Mouse (Mus musculus) limb, embryonic 13.5 days (tissue): Measurements from ENCODE around the gene Snx32. TPM values are rescaled to one million over a fixed set of nuclear protein-coding genes. Genes with fewer than 3 reads are reported as not detected.

Experiments
- ATAC-seq: fragments of 200-750 bp; cut with Nextera tagmentation; 2 replicates; pipeline ENCODE4 v1.8.0; 2017; ENCODE audit warnings: low read depth, moderate number of reproducible peaks, moderate TSS enrichment; ENCODE audit not compliant: low FRiP score
- H3K27ac ChIP-seq: fragments of 300-500 bp; sonication (generic); 2 replicates; pipeline ENCODE4 v1.5.1; 2015; ENCODE audit warnings: inconsistent platforms, mild to moderate bottlenecking, moderate library complexity
- H3K27me3 ChIP-seq: fragments of 300-500 bp; sonication (generic); 2 replicates; pipeline ENCODE4 v1.6.1; 2015; ENCODE audit warnings: mild to moderate bottlenecking, inconsistent platforms
- H3K36me3 ChIP-seq: fragments of 300-500 bp; sonication (generic); 2 replicates; pipeline ENCODE4 v1.6.1; 2015; ENCODE audit warnings: inconsistent platforms, mild to moderate bottlenecking, moderate library complexity
- H3K4me1 ChIP-seq: fragments of 300-500 bp; sonication (generic); 2 replicates; pipeline ENCODE4 v1.6.1; 2015; ENCODE audit warnings: inconsistent platforms
- H3K4me2 ChIP-seq: fragments of 300-500 bp; sonication (generic); replicated peaks from 2 replicates; pipeline ENCODE4 v1.6.1; 2015; ENCODE audit warnings: inconsistent platforms, mild to moderate bottlenecking, moderate library complexity
- H3K4me3 ChIP-seq: fragments of 300-500 bp; sonication (generic); 2 replicates; pipeline ENCODE4 v1.5.1; 2015; ENCODE audit warnings: moderate library complexity, mild to moderate bottlenecking, inconsistent platforms
- H3K9ac ChIP-seq: fragments of 300-500 bp; sonication (generic); 2 replicates; pipeline ENCODE4 v1.6.1; 2015; ENCODE audit warnings: mild to moderate bottlenecking, inconsistent platforms
- H3K9me3 ChIP-seq: fragments of 300-500 bp; sonication (generic); 2 replicates; pipeline ENCODE4 v1.6.1; 2016; ENCODE audit warnings: inconsistent platforms
- WGBS: fragments of 180-500 bp; shearing (Covaris S2); methylation state at CpG from one replicate; pipeline ENCODE4 v1.1.7; 2015; 5-methylcytosine and 5-hydroxymethylcytosine counted together
- polyA plus RNA-seq: library from polyadenylated mRNA; unstranded; fragments of >200 nt; fragmentation: Nextera tagmentation; extraction: Ambion mirVana; gene quantifications from 2 replicates; pipeline ENCODE4 v1.2.1, GENCODE M21; 2015

The Snx32 gene
- polyA plus RNA-seq, 1 experiment from 2014 or later = 12.1 TPM

DNA sequence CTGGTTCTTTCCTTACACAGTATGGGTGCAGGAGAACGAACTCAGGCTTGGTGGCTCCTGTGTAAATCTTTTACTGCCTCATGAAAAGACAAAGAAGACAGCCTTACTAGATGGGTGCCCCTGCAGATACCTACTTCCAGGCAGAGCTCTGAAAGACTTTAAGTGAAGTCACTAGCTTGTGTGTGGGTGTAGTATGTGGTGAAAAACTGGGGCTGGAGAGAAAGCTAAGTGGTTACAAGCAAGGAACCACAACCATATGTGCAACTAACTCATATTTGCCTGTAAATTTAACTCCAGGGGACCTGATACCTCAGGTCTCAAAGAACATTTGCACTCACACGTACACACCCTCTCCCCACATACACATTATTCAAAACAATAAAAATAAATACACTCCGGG is 50.4 kb downstream of the Snx32 start:
- Histone ChIP-seq H3K27me3 (no peaks in the 10 kb centered on the region), H3K27ac (peak overlapping the region; percentile 69; the same call in 1 of the 2 replicates), H3K4me2 (peak overlapping the region; percentile 97), H3K4me1 (peaks cover 47% of the 10 kb centered on the region), H3K9me3 (no peaks in the 10 kb centered on the region), H3K4me3 (peak overlapping the region; percentile 73), H3K9ac (peak overlapping the region; percentile 81), H3K36me3 (peaks cover 33% of the 10 kb centered on the region)
- 17% methylated on average over 3 of the region's 3 CpGs for WGBS
- ATAC-seq = no peak

DNA sequence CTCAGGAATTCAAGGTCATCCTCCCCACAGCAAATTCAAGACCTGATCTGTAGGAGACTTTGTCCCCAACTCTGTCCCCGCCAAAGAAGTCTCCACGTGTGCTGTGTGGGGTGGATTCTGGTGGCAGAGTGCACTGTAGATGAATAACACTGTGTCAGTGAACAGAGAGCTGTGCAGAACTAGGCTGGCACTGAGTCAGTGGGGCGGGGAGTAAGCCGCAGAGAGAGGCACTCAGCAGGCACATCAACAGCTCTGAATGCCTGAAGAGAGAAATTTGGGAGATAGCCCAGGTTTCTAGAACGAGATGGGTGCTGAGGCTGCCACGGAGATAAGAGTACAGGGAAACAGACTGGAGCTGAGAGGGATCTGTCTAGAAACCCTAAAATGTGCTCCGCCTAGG is 51.3 kb downstream of the Snx32 start:
- WGBS = 76% methylated on average over 7 of the region's 7 CpGs
- Histone ChIP-seq H3K4me2 (no peak overlapping the region), H3K27ac (no peak overlapping the region), H3K9me3 (no peaks in the 10 kb centered on the region), H3K27me3 (no peaks in the 10 kb centered on the region), H3K36me3 (peaks cover 33% of the 10 kb centered on the region), H3K9ac (no peak overlapping the region), H3K4me1 (peaks cover 45% of the 10 kb centered on the region), H3K4me3 (no peak overlapping the region)
- ATAC-seq = no peak

DNA sequence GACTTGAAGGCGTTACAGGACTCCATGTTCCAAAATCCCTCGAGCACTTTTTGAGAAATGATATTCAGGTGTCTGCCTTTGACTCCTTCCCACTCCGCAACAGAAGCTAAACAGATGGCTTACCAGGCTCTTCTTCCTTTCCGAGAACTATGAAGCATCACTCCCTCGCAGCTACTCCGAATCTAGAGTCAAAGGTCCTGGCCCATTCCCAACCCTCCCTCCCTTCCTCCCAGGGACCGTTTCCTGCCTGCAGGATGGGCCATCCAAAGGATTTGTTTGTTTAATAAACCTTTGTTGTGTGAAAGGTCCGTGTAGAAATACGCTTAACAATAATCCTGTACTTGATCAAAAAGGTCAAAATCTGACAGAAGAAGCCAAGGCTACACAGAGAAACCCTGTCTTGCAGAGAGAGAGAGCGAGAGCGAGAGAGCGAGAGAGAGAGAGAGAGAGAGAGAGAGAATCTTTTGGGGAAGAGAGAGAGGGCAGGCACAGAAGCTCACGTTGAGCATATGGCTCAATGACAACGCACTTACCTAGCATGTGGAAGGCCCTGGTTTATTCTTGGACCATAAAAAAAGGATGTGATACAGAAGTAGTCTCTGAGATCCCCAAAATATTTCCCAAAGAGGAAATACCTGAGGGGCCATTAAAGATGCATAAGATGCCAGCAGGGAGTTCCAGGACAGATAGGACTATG is 52.4 kb downstream of the Snx32 start, which contains the start of gene Ccdc85b:
TSS of gene Ccdc85b (minus strand) at position 149 of the 697 bp plus-strand sequence.
- H3K9ac ChIP-seq = peak within 1 kb of the TSS; percentile 87
- H3K9me3 ChIP-seq = no peaks in the 10 kb centered on the region
- WGBS = 20% methylated on average over 14 of the region's 14 CpGs
- peak within 1 kb of the TSS; percentile 99 for H3K4me2 ChIP-seq
- H3K4me1 ChIP-seq = peaks cover 43% of the 10 kb centered on the region
- H3K36me3 ChIP-seq = peaks cover 25% of the 10 kb centered on the region
- no peaks in the 10 kb centered on the region for H3K27me3 ChIP-seq
- peak; percentile 1; the same call in 1 of the 2 replicates for ATAC-seq
- H3K4me3 ChIP-seq = peak within 1 kb of the TSS; percentile 82
- peak within 1 kb of the TSS; percentile 85 for H3K27ac ChIP-seq

DNA sequence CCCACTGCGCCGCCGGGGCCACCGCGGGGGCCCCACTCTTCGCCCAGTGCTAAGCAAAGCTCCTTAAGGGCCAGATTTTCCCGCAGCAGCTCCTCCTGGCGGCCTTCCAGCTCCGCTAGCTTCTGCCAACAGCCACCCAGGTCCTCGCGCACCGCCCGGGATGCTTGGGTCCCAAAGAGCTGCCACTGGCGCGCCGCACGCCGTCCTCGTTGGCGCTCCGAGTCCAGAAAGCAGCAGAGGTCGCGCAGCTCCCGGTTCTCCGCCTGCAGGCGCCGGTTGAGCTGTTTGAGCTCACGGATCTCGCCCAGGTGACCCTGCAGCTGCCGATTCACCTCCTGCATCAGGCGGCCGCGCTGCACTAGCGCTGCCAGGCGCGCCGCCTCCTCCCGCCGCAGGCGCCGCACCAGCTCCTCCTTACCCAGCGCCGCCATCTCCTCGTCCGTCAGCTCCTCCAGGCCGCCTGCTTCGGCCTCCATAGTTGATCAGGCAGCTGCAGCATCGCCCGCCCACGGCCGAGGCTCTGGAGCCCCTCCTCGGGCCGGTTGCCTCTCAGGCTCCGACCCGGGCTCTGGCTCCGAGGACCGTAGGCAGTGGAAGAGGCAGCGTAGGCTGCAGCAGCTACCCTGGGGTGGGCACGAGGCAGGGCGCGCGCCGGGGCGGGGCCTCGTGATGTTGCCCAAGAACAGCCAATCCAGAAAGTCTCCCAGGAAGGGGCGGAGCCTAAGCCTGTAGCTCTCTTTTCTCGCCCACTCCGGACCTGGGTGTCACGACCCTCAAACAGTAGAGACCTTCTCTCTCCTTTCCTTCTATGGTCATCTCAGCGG is 53.2 kb downstream of the Snx32 start:
- under 1% methylated on average over 70 of the region's 70 CpGs for WGBS
- Histone ChIP-seq H3K4me2 (peak overlapping the region; percentile 99), H3K36me3 (peaks cover 18% of the 10 kb centered on the region), H3K4me3 (peak overlapping the region; percentile 82), H3K27ac (peak overlapping the region; percentile 85), H3K9me3 (no peaks in the 10 kb centered on the region), H3K27me3 (no peaks in the 10 kb centered on the region), H3K9ac (peak overlapping the region; percentile 87), H3K4me1 (peaks cover 43% of the 10 kb centered on the region)
- peak; percentile 90 for ATAC-seq

DNA sequence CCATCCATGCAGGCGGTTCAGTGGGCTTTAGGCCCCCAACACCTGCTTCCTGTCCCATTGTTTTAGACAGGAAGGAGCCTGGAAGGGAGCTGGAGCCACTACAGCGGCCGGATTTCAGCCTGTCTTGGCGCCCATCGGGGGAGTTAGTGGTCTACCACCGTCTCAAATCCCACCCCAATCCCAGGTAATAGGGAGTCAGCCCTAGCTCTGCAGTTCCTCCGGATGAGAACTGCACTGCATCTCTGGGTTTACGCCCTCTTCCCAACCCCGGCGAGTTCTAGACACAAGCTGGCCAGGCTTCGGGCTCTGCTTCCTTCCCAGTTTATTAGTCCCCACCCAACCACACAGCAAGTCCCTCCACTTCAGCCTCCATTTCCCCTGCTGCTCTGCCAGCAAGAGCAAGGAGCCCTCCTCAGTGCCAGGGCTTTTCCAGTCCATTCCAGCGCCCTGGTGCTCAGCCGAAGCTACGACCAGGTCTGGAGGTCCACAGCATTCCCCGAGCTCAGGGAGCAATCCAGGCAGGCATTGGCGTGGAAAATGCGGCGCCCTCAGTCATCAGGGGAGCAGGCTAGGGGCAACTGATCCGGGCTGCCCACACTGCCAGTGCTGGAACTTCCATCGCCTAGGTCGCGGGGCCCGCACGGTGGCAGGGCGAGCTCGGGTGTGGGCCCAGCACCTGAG is 54.0 kb downstream of the Snx32 start:
- Histone ChIP-seq H3K36me3 (peaks cover 13% of the 10 kb centered on the region), H3K27ac (peak overlapping the region; percentile 85), H3K4me2 (peak overlapping the region; percentile 99), H3K4me1 (peaks cover 38% of the 10 kb centered on the region), H3K9me3 (no peaks in the 10 kb centered on the region), H3K9ac (peak overlapping the region; percentile 87), H3K4me3 (peak overlapping the region; percentile 82), H3K27me3 (no peaks in the 10 kb centered on the region)
- ATAC-seq = no peak
- WGBS = 2% methylated on average over 26 of the region's 26 CpGs

DNA sequence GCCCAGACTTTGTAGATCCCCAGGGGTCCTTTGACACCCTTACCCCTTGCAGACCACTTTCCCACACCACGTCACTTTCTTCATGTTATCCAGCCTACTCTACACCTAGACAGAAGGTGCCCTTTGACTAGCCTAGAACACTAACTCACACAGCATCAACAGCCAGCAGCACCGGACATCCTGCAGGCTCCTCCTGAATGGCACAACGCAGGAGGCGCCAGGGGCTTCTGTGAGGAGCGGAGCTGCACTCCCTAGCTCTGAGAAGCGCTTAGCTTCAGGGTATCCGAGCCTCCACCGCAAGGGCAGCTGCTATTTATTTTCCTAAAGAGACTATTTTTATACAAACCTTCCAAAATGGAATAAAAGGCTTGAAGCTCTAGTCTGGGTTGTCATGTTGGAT is 54.8 kb downstream of the Snx32 start:
- no peak for ATAC-seq
- H3K27ac ChIP-seq = no peak overlapping the region
- H3K4me2 ChIP-seq = peak overlapping the region; percentile 99
- peaks cover 13% of the 10 kb centered on the region for H3K36me3 ChIP-seq
- WGBS = 70% methylated on average over 8 of the region's 8 CpGs
- peak overlapping the region; percentile 82 for H3K4me3 ChIP-seq
- H3K9ac ChIP-seq = peak overlapping the region; percentile 87; the same call in 1 of the 2 replicates
- peaks cover 4% of the 10 kb centered on the region for H3K27me3 ChIP-seq
- H3K9me3 ChIP-seq = no peaks in the 10 kb centered on the region
- peaks cover 32% of the 10 kb centered on the region for H3K4me1 ChIP-seq

DNA sequence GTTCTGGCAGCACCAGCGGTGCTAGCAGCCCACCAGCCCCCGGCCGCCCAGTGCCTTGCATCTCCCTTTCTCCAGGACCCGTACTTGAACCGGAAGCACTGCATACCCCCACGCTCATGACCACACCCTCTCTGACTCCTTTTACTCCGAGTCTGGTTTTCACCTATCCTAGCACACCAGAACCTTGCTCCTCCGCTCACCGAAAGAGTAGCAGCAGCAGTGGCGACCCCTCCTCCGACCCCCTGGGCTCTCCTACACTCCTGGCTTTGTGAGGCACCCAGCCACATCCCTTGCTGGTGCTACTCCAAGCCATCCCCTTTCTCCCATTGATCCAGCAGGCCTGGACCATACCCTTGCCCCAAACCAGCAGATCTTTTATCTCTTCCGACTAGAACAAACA is 55.3 kb downstream of the Snx32 start:
- WGBS = 82% methylated on average over 12 of the region's 12 CpGs
- no peak overlapping the region for H3K27ac ChIP-seq
- no peaks in the 10 kb centered on the region for H3K9me3 ChIP-seq
- peak overlapping the region; percentile 99 for H3K4me2 ChIP-seq
- no peak for ATAC-seq
- peaks cover 31% of the 10 kb centered on the region for H3K4me1 ChIP-seq
- H3K36me3 ChIP-seq = peaks cover 13% of the 10 kb centered on the region
- peak overlapping the region; percentile 87; the same call in 1 of the 2 replicates for H3K9ac ChIP-seq
- peaks cover 9% of the 10 kb centered on the region for H3K27me3 ChIP-seq
- H3K4me3 ChIP-seq = peak overlapping the region; percentile 82; the same call in 1 of the 2 replicates

DNA sequence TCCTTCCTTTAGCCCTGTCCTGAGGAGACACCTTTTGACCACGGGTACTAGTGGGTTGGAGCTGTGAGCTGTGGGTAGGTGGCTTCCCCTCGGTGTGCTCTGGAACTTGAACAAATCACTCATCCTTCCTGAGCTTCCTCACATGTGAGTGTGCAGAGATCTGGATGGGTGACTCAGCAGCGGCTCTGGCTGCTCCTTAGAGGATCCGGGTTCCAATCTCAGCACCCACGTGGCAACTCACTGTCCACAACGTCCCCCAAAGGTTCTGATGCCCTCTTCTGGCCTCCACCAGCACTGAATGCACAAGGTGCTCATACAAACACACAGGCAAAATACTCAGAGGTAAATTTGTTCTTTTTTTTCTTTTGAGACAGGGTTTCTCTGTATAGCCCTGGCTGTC is 58.6 kb downstream of the Snx32 start:
- no peak overlapping the region for H3K9ac ChIP-seq
- 86% methylated on average over 6 of the region's 6 CpGs for WGBS
- H3K4me1 ChIP-seq = peaks cover 42% of the 10 kb centered on the region
- peaks cover 8% of the 10 kb centered on the region; the same call in 1 of the 2 replicates for H3K9me3 ChIP-seq
- H3K27me3 ChIP-seq = peaks cover 42% of the 10 kb centered on the region
- ATAC-seq = no peak
- H3K36me3 ChIP-seq = peaks cover 13% of the 10 kb centered on the region
- H3K4me3 ChIP-seq = no peak overlapping the region
- no peak overlapping the region for H3K4me2 ChIP-seq
- H3K27ac ChIP-seq = no peak overlapping the region

DNA sequence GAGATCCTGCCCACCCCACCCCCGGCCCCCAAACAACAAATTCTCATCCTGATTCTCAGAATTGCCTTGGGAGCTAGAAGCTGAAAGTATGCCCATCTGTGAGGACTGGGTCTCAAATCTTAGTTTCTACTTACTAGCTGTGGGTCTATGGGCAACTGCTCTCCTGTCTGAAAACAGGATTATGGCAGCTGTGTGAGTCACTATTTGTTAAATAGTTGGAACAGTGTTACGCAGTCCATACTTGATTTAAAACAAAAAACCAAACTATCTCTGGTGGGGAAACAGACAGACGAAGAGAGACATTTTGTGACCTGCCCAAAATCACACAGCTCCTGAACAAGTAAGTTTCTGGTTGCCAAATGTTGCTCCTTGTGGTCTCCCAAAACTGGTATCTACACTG is 60.7 kb downstream of the Snx32 start:
- ATAC-seq = no peak
- Histone ChIP-seq H3K9me3 (peaks cover 8% of the 10 kb centered on the region; the same call in 1 of the 2 replicates), H3K36me3 (peaks cover 10% of the 10 kb centered on the region), H3K27me3 (peaks cover 56% of the 10 kb centered on the region), H3K4me3 (no peak overlapping the region), H3K4me2 (no peak overlapping the region), H3K4me1 (peaks cover 21% of the 10 kb centered on the region), H3K9ac (no peak overlapping the region), H3K27ac (no peak overlapping the region)
- 82% methylated on average over 3 of the region's 3 CpGs for WGBS

DNA sequence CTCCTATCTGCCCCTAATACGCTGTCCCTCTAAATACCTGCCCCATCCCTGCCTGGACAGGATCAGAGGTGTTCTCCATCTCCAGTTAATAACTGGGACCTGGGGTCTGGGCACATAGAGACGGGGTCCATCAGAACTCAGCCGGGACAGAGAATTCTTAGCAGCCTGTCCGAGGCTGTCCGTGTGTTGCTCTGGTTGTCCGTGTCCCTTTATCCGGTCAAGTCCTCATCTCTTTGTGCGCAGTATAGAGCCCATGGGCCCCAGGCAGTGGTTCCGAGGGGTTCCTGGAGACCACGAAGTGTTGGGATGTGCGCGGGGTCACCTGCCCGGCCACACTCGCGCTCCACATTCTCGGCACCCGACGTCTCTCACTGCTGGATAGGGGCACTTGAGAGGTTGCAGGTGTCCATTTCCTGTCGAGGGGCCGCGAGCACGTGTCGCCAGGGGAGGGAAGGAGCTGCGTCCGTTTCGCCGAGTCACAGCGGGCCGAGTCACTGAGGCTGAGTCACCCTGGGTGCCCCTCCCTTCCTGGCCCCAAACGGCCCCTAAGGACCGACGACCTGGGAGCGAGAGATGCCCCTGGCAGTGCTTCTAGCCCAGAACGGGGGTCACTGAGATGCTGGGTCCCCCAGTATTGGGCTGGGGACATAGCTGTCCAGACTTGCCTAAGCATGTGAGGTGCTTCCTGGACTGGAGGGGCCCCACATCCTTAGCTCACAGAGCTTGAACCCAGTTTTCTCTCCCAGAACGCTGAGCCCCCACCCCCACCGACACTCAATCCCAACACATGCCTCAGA is 61.8 kb downstream of the Snx32 start:
- peaks cover 62% of the 10 kb centered on the region for H3K27me3 ChIP-seq
- H3K4me3 ChIP-seq = peak overlapping the region; percentile 58
- H3K9ac ChIP-seq = no peak overlapping the region
- no peak overlapping the region for H3K27ac ChIP-seq
- H3K4me2 ChIP-seq = peak overlapping the region; percentile 95
- peaks cover 21% of the 10 kb centered on the region for H3K4me1 ChIP-seq
- ATAC-seq = no peak
- H3K36me3 ChIP-seq = no peaks in the 10 kb centered on the region
- peaks cover 8% of the 10 kb centered on the region; the same call in 1 of the 2 replicates for H3K9me3 ChIP-seq
- 6% methylated on average over 36 of the region's 36 CpGs for WGBS
